Mouse (Mus musculus) left cerebral cortex, postnatal 4 days (tissue): ENCODE measurements at regions not wholly inside any gene's neighbourhood (a gene's known extent, or its start where the extent isn't known, plus 50 kb on each side); places are given as distances from the start of the nearest gene placed in this dataset.

Experiments used
- DNase-seq: peaks from one replicate; pipeline ENCODE4 v3.0.0-alpha.2; 2022
- intact Hi-C: fragments of 180-260 bp; cut with DNase I; formaldehyde crosslinking; loops from one replicate; pipeline ENCODE4 v1.15.1; 2025

DNA sequence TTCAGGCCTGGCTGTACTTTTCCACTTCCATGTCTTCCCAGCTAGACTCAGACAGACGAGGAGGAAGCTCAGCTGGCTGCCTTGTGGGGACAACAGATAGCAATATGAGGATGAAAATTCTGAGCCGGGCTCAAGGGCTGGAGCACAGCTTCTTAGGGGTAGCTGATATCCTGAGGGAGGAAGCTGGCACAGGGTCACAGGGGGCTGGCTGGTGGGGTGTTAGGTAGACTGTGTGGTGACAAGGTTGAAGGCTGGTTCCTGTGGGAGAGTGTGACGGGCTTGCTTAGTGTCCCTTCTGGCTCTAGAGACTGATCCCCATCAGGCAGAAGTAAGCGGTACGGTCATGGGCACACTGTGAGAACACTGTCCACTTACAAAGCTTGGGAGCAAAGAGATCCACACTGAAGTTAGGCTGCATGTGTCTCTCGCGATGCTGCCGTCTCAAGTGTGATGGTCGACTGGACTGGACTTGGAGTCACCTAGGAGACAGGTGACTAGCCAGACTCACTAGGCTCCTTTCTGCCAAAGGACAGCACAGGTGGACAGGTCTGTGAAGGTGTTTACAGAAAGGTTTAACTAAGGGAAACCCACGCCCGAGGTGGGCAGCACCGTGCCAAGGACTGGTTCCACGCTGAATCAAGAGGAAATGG lies 111.1 kb upstream of the S1pr3 start:
- intact Hi-C loops = no loop called here
- no peak for DNase-seq

DNA sequence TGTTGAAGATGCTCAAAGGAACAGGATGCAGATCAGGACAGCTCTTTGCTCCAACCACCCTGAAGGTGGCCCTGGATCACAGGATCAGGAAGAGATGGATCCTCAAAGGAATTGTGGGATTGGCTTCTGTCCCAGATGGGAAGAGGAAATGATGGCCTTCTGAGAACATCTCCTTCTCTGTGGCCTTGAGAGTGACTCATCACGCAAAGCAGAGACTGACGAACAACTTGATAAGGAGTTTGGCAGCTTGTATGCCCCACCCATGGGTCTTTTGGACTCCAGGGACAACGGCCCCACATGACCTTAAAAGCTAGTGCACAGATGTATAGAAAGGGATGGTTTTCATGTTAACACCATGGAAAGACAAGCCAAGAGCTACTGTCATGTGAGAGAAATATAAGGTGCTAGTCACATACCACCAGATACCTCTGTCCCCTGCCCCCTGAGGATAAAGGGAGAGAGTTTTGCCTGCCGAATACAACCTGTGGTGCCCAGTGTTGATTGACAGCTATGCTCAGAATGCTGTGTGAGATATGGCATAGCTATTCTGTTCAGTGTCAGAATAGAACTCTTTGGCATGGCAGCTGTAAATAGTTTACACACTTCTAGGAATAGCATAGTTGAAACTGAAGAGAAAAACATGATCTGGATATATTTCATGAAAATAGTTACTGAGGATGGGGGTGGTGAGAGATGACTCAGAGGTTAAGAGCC lies 109.2 kb upstream of the S1pr3 start:
- DNase-seq = no peak
- intact Hi-C loops = no loop called here

DNA sequence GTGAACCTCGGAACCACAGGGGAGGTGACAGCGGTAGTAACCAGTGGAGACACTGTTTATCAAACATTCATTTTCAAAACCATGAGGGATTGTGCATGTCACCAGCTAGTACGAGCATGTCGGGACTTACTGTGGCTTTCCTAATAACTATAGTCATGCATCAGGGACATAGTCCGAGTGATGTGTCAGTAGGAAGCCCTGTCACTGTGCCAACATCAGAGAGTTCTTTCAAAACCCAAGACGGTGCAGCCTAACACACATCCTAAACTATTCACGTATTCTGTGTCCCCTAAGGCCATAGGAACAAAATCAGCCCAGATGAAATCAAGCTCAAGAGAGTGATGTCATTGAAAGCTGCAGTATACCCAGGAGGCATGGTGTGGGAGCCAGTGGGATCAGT lies 107.0 kb upstream of the S1pr3 start:
- intact Hi-C loops = loop anchor here (10.0 kb wide), 1 partner anchor 103 kb away; the partner anchor contains the start of gene S1pr3
- no peak for DNase-seq

DNA sequence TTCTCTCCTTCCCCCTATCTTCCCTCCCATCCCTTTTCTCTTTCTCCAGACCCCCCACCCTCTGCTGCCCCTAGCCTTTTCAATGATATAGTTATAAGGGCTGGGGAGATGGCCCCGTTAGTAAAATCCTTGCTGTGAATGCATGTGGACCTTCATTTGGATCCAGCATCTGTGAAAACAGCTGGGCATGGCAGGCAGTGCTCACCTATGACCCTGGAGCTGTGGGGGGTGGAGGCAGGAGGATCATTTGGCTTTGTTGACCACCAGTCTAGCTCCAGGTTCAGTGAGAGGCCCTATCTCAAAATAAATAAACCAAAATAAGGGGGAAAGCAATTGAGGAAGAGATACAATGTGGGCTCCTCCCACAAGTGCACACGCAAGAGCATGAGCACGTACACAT lies 105.3 kb upstream of the S1pr3 start:
- no peak for DNase-seq
- intact Hi-C loops = loop anchor here (10.0 kb wide), 1 partner anchor 102 kb away; the partner anchor contains the start of gene S1pr3

DNA sequence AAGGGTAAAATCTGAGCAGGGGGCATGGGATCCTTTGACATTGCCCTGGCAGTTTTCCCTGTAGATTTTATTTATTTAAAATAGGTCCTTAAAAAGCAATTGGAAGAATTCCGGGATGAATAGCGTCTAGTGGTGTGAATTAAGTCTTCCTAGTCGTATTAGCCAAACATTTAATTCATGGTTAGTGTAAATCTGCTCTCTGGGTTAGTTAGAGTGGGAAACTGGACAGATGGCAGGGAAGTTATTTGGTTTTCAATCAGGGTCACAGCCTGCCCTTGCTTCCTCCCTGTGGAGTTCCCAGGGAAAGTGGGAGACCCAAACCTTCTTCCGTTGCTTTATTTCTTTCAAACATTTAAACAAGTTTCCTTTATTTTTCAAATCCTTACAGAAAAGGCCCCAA lies 103.8 kb upstream of the S1pr3 start:
- no peak for DNase-seq
- intact Hi-C loops = loop anchor here (10.0 kb wide), 1 partner anchor 100 kb away; the partner anchor contains the start of gene S1pr3

DNA sequence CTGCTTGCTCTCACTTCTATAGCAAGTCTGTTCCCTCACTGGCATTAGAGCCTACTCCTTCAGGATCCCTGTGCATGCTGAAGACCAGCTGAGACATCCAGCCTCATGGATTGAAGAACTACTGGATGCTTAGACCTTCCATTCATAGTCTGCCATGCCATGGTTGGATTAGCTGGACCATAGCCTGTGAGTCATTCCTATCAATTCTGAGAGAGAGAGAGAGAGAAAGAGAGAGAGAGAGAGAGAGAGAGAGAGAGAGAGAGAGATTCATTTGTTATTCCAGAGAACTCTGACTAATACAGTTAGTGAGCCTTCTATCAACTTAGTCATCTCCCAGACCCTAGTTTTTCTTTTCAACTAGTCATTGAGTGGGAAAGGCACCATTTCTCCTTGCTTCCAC lies 99.0 kb upstream of the S1pr3 start:
- no peak for DNase-seq
- intact Hi-C loops = loop anchor here (10.0 kb wide), 1 partner anchor 95 kb away; the partner anchor contains the start of gene S1pr3

DNA sequence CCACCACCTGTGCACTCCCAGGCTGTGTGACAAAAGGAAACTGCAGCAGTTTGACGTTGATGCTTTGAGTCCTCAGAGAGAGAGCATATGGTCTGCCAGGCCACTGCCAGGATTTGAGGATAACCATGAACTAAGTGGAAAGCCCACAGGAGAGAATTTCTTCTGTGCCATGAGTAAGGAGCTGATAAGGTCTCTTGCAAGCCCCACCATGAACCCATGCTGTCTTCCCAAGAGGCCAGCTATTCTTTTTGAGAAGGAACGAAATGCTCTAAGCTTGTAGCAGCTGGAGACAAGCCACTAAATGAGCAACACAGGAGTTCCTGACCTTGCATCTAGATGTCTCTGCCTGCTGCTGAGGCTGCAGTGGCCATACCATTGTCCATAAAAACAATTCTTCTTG lies 98.4 kb upstream of the S1pr3 start:
- intact Hi-C loops = no loop called here

DNA sequence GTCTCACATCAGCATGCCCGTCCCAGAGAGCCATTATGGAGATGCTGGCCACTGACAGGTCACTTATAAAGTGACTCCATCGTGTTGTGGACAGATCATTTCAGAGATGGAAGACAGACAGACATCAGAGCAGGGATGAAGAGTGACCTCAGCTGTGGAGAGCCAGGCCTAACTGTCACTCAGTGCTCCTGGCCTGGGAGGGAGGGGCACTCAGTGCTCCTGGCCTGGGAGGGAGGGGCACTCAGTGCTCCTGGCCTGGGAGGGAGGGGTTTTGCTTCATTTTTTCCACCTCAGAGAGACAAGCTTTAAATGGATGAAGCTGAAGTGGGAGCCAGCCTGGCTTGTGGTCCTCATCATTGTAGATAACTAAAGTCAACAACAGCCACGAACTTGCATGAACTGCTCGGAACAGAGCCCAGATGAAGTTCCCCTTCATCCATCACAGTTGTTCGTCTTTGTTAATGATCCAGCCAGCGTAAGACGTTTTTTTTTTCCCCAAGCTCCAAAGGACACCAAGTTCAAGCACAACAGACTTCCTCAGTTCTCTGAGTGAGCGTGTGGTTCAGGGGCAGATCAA lies 96.7 kb upstream of the S1pr3 start:
- intact Hi-C loops = no loop called here

More for the DNA sequence above, 98.4 kb upstream of the S1pr3 start:
- no peak for DNase-seq

DNA sequence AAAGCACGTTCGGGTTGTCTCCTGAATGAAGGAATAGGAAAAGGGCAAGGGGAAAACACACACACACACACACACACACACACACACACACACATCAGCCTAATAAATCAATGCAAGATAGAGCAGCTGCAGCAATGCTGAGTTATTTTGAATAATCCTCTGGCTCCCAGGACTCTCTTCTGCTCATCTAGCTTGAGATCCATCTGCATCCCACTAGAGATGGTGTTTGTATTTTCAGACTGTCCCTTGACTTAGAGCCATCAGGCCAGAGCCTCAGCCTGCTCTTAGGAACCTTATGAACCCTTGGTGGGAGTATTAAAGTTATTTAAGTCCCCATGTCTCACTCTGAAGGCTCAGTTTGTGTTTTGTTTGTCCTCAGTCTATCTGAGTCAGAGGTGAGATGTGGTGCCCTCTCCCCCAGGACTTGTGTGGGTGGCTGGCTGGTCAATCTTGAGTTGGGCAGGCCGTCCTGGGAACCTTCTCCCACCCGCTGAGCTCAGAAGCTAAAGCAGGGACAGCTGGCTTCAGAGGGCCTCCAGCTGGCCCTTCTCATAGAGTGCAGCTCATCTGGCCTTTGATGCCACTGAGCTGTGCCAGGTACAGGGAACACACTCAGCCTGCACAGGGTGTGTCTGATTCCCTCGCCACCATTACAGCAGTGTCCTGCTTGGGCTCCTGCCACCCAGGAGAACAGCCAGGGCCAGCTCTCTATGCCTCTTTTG lies 95.1 kb upstream of the S1pr3 start:
- intact Hi-C loops = no loop called here
- peak; percentile 22 for DNase-seq

More for the DNA sequence above, 96.7 kb upstream of the S1pr3 start:
- no peak for DNase-seq

DNA sequence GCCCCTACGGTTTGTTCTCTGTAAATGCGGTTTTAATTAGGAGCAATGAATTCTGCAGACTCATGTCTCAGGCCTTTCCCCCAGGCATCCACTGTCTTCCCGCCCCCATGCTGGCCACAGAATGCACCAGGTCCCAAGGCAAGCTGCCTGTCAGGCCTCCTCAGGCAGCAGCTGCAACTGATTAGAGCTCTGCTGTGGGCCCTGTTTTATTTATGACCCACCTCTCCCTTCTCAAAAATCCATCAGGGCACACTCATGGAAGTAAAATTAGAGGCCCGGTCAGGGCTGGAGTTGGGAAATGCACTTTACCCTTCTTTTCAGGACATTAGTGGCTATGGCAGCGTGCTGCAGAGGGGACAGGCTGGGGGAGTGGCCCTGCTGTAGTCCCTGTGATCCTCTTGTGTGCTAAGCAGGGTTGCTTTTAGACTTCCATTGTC lies 93.9 kb upstream of the S1pr3 start:
- peak; percentile 45 for DNase-seq
- intact Hi-C loops = no loop called here

DNA sequence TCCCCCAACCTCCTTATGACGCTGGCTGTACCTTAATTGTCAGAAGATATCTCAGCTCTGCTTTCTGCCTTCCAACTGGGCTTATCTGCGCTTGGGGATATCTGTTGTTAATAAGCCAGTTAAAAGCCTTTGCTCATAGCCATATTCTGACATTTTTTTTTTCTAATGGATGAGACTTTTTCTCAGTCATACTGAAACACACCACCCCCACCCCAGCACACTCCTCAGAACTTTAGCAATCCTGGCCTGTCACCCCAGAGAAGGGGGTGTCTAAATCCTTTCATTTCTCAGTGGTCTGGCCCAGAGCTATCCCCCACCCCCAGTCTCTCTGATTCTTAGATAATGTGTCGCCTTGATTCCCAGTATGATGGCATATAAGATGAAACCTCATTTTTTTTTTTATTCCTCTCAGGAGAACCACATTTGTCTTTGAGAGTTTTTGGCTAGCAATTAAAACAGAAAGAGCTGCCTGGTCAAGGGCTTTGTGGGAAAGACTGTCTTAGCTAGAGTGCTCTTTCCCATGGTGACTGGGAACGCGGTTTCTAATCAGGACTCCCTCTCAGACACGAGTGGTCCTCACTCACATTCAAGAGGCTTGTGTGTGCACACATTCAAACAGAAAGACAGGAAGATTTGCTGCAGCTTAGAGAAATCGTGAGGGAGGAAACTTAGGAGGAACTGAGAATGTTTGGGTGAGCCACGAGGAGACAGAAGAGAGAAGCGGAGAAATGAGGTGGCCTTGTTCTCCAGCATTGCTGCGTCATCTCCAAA lies 93.2 kb upstream of the S1pr3 start:
- intact Hi-C loops = no loop called here
- no peak for DNase-seq

DNA sequence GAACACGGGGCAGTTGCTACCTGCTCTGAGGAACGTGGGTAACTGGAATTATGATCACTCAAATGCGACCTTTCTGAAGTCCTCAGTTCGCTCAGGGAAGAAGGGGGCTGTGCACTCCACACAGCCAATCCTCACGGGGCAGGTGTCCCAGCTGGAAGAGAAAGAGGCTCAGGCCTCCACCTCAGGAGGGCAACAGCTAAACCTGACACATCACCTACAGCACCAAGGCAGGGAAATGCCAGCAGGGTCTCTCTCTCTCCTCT lies 92.7 kb upstream of the S1pr3 start:
- intact Hi-C loops = no loop called here
- no peak for DNase-seq

DNA sequence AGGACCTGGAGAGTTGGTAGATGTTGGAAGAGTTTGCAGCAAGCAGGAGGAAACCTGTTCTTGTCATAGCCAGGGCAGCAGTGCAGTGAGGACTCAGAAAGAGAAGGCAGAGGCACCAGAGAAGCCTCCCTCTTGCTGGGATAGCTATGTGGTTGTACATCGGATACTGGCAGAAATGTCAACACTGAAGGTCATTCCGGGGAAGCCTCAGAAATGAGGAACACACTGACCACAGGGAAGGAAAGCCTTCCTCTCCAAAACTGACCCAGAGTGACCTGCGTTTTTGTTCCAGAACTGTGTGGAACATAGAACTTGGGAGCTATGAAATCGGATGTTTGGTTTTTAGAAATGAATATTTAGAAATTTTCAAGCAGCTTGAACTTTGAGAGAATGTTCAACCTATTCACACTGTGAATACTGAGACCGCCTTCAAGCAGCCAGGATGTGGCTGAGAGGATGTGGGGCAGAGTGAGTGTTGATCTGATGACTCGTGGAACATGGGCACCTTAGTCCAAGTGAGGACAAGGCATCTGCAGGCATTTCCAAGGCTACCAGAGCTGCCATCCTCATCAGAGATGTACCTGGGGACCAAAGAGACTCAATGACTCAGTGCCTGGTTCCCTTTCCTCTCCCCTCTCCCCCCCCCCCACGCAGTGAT lies 85.3 kb upstream of the S1pr3 start:
- DNase-seq = no peak
- intact Hi-C loops = no loop called here

DNA sequence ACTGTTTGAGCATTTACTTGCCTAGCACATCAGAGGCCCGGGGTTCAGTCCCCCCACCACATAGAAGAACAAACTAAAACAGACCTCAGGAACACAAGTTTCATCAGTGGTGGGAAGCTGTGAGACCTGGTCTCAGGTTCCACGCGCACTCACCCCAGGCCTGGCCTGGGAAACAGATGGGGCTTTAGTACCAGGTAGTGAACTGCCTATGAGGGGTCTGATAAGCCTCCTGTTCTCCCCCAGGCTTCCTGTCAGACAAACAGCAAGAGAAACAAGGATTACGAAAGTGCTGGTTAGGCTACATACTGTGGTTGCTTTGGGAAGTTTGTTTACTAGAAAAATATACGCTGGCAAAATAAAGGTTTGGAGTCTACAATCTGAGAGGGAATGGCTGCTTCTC lies 83.7 kb upstream of the S1pr3 start:
- intact Hi-C loops = no loop called here

DNA sequence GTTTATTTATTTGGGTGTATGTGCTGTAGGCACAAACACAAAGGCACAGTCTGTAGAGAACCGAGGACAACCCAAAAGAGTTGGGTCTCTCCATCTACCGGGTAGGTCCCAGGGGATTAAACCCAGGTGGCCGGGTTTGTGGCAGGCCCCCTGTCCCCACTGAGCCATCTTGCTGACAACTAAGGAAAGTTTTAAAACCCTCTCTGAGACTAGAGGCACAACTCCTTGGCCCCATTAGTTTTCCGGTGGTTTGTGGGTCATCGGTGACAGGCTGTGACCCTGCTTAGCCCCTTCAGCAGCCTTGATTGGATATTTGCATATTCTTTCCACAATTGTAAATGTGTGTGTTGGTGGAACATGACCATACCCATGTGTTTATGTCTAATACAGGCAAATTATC lies 83.1 kb upstream of the S1pr3 start:
- intact Hi-C loops = no loop called here
- no peak for DNase-seq

More for the DNA sequence above, 83.7 kb upstream of the S1pr3 start:
- no peak for DNase-seq

DNA sequence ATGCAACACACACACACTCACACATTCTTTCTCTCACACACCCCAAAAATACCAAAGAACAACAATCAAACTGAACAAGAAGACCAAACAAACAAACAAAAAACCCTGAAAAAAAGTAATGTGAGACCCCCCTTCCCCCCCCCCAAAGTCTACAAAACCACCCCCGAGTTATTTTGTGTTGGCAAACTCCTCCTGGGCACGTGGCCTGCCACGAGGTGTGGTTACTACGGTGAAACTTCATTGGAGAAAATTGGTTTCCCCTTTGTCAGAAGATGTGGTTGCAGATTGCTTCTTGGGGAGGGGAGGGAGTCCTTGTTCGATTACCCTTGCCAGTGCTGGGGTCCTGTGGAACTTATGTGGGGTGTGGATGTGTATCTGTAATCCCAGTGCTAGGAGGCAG lies 82.3 kb upstream of the S1pr3 start:
- no peak for DNase-seq
- intact Hi-C loops = no loop called here

DNA sequence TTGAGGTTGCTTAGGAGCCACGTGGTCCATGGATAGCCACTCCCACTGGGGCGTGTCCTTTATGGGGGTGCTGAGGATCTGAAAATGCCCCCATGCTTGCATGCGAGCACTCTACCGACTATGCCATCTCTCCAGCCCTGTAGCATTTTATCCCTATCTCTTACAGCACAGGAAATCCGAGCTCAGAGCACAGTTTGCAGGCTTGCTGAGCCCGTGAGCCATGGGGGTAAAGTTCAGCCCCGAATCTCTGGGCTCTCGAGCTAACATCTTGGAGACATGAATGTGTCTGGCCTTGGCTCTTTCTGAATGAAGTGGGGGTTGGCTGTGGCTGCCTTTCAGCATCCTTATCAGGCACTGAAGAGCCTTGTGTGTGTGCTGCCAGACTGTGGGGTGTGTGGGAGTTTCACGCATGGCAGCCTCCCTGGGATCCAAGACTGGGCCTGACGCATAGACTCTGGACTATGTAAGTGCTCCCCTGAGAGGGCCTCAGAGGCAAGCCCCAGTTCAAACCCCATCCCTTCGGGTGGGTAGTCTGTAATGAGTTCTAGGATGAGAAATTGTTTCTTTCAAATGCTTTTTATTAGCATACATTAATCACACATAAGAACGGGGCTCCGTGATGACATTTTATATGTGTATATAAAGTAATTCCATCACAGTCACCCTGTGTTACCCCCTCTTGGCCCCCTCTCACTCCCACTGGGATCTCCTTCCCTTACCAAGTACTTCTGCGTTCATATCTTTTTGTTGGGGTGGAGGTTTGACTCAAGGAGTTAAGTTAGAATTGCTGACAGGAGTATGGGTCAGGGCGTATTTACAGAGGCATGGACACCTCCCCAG lies 80.1 kb upstream of the S1pr3 start:
- intact Hi-C loops = no loop called here
- DNase-seq = no peak

DNA sequence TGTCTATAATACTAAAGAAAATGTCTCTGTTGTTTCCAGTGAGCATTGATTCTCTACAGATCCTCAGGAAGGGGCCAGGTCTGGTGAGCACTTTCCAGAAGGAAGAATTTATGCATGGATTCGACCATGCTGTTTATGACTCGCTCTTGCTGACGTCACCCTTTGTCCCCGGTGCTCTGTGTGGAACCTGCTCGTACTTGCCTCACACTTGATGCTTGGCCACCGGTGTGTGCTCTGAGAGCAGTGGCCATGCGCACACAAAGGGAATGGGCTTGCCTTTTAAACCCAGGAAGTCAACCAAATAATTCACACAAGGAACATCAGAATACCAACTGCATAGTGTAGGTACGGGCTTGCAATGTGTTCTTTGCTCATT lies 79.5 kb upstream of the S1pr3 start:
- intact Hi-C loops = no loop called here
- DNase-seq = no peak

DNA sequence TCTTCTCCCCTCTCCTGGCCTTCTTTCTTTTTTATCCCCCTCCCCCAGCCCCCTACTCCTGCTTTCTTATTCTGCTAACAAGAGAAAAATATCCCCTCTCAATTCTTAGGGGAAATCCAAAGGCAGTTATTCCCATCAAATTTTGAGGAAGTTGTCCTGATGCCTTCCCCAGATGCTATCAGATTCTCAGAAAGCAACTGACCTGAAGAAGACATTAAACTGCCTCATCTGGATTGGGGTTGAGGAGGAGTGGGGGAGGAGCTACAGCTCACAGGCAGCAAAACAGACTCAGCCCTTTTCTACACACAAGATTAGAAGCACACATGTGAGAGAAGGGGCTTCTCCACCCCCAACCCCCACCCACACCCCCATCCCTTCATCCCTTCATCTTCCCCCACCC lies 78.7 kb upstream of the S1pr3 start:
- DNase-seq = no peak
- intact Hi-C loops = no loop called here
